Mouse (Mus musculus): ENCODE data around the gene Rps10.

Rps10 gene

GRCm38 (mm10) chr17:27636132-27637020 lies at the start of gene Rps10:
Gene Rps10, minus strand, starts transcription at chr17:27636669.
- DNase-seq (ENCODE audit: low read depth, low spot score) = no peak

DNA sequence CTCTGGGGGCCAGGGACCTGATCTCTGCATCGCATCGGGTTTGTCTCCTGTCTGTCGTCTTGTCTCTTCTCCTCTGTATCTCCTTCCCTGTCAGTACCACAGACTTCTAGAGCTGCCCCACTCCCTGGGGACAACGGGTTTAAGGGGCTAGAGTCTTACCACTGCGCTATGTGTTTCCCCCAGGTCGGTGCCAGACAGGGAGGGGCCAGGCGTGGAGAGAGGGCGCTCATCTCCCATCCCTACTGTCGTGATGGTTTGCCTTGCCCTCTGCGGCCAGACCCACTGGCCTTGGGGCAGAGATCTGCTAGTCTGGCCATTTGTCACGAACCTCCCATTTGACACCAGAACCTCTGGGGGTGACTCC lies 49.1 kb upstream of the Rps10 start:
- no peak for DNase-seq (ENCODE audit: low read depth, low spot score)

GRCm38 (mm10) chr17:27684886-27685549 lies 48.5 kb upstream of the Rps10 start:
- DNase-seq (ENCODE audit: low read depth, low spot score) = no peak

- no peak for DNase-seq (ENCODE audit: low read depth, low spot score)
Observed at GRCm38 (mm10) chr17:27678924-27679813, 42.7 kb upstream of the Rps10 start.

- DNase-seq (ENCODE audit: low read depth, low spot score) = no peak
Observed at GRCm38 (mm10) chr17:27677756-27678155, 41.3 kb upstream of the Rps10 start.

GRCm38 (mm10) chr17:27676270-27676669 lies 39.8 kb upstream of the Rps10 start:
- no peak for DNase-seq (ENCODE audit: low read depth, low spot score)

GRCm38 (mm10) chr17:27675453-27675852 lies 39.0 kb upstream of the Rps10 start:
- no peak for DNase-seq (ENCODE audit: low read depth, low spot score)

GRCm38 (mm10) chr17:27673945-27674344 lies 37.5 kb upstream of the Rps10 start:
- no peak for DNase-seq (ENCODE audit: low read depth, low spot score)

DNA sequence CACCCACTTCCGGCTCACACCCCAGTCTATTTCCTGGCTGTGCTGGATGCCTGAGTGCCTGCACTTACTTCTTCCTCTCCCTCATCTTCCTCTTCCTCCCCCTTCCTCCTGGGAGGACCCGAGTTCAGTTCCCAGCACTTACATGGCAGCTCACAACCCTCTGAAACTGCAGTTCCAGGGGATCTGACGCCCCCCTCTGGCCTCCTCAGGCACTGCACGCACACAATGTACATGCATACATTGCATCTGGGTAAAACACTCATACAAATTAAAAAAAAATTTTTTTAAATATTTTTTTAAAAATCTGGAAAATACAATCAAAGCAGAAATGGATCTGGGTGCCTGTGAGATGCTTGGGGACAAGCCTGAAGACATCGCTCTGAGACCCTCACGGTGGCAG lies 35.3 kb upstream of the Rps10 start:
- DNase-seq (ENCODE audit: low read depth, low spot score) = no peak

- DNase-seq (ENCODE audit: low read depth, low spot score) = no peak
Observed at GRCm38 (mm10) chr17:27658767-27659166, 22.3 kb upstream of the Rps10 start.

DNA sequence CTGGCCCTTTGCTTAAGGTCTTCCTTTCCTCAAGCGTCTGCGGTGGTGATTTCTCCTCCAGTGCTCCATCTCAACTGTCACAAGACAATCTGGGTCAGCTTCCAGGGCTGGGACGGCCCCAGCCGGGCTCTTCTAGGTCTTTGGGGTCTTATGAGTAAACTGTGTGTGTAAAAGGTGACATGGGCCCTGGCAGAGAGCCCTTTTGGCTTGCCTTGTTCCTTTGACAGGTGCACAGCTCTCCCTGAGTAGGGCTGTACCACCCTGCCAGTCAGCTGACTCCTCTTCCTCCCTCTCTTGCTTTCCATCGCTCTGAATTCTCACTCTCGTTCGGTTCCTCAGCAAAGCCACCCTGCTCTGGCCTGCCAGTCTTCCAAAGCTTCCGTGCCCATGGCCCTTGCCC lies 20.7 kb upstream of the Rps10 start:
- no peak for DNase-seq (ENCODE audit: low read depth, low spot score)

- no peak for DNase-seq (ENCODE audit: low read depth, low spot score)
Observed at GRCm38 (mm10) chr17:27656414-27656813, 19.9 kb upstream of the Rps10 start.

GRCm38 (mm10) chr17:27656011-27656399 lies 19.5 kb upstream of the Rps10 start:
- no peak for DNase-seq (ENCODE audit: low read depth, low spot score)

DNA sequence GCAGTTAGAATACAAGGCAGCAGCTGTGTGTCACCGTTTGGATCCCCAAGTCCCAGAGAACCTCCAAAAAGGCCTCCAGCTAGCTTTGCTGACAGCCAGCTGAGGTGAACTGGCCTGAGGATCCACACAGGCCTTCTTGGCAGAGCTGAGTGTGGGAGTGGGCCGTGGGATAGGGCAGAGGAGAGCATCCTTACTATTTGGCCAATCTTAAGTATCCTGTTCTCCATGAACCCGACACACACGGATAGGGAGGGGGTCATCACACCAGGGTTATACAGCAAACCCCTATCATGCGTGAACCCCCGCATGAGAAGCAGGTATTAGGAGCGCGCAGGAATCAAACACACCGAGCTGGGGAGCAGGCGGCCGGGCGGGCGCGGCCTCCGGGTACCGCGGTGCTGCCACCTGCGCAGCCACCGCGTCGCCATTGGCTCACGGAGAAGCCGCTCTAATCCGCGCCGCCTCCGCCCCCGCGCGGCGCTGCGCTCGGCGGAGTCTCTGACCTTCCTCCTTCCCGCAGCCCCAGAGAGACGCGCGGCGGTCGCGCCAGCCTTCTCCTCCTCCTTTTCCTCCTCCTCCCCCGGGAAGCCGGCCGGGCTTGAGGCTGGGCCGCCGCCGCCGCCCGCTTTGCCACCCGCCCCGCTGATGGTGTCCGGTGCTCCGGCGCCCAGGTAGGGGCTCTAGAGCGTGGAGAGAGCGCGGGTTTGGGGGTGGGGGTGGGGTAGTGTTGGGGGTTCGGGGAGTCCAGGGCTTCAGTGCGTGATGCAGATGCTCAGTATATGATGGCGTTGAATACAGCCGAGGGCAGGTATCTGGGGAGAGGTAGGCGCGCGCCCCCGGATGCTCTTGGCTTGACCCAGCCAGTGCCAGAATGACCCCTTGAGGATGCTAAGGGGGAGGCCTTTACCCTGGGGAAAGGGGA lies 18.9 kb upstream of the Rps10 start, which contains the start of gene Pacsin1:
Gene Pacsin1, plus strand, starts transcription at position 421 of the 922 bp plus-strand sequence.
- no peak for DNase-seq (ENCODE audit: low read depth, low spot score)

DNA sequence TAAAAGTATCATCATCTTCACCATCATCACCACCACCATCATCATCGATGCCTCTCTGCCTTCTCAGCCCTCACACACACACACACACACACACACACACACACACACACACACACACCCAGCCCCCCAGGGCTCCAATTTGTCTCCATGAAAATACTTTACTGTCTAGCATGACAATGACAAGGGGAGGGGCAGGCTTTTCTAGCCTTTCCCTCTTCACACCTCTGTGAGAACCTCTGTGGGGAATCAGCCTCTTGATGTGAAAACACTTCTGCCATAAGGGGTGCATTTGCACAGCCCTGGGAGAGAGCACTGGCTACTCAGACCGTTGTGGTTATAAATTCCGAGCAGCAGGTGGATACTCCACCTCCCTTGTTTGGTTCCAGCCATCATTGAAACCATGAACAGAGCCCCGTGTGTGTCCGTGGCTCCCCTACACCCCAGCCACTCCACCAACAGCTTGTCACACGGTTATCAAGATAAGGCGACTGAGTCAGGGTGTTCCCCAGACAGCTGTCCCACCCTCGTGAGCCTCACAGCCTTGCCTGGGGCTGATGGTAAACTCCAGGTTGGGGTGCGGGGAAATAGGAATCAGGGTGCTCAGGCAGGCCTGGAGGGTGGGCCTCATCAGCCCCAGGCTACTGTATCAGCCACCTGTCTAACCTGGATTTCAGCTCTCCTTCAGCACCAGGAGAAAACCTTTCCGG lies 16.9 kb upstream of the Rps10 start:
- no peak for DNase-seq (ENCODE audit: low read depth, low spot score)

DNA sequence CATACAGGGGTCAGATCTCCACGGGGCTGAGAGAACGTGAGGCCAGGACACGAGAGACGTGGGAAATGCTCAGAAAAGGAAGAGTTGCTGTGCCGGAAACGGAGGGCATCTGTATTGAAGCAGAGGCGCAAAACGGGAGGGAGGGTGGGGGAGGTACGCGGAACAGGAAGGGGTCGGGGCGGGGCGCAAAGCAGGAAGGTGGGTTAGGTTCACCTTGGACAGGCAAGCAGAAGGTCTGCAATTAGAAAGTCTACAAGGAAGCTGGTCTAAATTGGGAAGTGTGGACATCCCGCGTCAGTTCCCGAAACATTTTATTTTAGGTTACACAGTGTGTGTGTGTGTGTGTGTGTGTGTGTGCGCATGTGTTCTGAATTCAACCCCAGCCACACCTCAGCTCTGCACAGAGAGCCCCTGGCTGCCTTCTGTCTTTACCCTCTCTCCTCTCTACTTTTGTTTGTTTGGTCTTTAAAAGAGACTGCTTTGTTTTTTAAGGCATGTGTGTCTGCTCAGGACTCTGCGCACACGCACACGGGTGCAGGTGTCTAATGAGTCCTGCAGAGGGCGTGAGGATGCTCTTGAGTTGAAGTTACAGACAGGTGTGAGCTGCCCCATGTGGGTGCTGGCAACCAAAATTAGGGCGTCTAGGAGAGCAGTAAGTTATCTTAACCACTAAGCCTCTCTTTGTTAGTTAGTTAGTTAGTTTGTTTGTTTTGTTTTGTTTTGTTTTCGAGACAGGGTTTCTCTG lies 15.7 kb upstream of the Rps10 start:
- DNase-seq (ENCODE audit: low read depth, low spot score) = no peak

DNA sequence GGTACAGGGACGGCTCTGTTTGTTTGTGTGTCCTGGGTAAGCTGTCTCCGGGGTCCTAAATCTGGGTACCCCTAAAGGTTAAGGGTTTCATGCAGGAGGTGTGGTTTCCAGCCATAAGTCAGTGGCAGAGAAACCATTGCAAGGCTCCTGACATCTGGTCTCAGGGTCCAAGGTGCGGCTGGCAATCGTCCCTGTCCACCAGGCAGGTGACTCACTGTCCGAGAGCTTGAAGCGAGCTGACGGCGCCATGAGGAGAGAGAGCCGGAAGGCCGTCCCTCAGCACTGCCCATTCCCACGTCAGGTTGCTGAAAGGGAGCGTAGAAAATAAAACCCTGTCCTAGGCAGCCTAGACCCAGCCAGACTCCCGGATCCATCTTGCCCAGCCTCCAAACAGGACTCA lies 14.1 kb upstream of the Rps10 start:
- no peak for DNase-seq (ENCODE audit: low read depth, low spot score)

DNA sequence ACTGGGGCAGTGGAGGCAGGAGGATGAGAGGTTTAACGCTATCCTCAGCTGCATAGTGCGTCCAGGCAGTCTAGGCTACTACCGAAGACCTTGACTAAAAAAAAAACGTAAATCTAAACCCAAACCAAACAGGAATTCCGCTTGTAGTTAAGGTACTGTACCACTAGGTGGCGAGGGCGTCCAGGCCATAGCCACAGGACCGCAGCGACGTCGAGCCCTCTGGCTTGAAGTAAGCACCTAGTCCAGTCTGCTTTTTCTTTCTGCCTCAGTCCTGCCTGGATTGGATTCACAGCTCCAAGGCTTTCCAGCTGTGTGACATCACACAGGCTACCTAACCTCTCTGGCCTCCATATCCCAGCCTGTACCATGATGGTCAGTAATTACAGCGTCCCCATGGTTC lies 13.7 kb upstream of the Rps10 start:
- DNase-seq (ENCODE audit: low read depth, low spot score) = peak; percentile 48

DNA sequence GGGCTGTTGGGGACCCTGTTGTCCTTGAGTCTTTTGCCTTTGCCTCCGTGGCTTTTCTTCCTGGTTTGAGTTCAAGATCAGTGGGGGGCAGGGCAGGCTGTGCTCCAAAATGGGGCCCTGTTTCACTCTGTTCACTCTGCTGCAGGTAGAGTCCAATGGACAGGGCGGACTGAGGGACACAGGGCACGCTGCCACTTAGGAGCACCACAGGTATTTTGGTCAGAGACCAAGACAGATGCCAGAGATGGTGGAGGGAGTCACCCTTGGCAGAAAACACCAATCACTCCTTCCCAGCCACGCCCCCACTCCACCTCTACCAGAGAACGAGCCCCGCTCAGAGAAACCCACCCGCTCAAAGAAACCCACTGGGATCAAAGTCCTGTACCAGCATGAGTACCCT lies 9.3 kb upstream of the Rps10 start:
- no peak for DNase-seq (ENCODE audit: low read depth, low spot score)

- no peak for DNase-seq (ENCODE audit: low read depth, low spot score)
Observed at GRCm38 (mm10) chr17:27644572-27644971, 8.1 kb upstream of the Rps10 start.
